ENCODE assay signal across 21 mouse cellular contexts in the genomic region with DNA sequence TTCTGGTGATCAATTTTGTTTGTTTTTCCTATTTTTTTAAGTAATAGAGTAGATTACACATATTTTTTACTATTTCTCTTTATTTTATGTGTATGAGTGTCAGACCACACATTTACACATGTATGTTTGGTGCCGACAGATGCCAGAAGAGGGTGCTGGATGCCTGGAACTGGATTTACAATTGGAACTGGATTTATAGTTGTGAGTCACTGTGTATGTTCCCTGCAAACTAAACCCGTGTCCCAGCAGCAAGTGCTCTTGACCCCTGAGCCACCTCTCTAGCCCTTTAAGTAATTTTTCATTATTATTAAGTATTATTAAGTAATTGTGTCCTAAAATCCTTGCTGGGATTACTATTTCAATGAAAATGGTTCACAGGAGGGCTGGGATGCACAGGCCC. TPM values are rescaled to one million over a fixed set of nuclear protein-coding genes. Genes with fewer than 3 reads are reported as not detected.
DNase-seq lines count a peak whose midpoint lies in the region; ATAC-seq and TF ChIP-seq lines count a peak whose summit lies in the region.
"Had no signal": no experiment of that assay in that cellular context is flagged by ENCODE, and none has a peak within 500 bp of the region (broad histone marks: within the 10 kb centered on the region; RNA-seq: fewer than 3 reads in every experiment).

No protein-coding gene starts in this region.

- H3K4me3 ChIP-seq in forebrain, postnatal 0 days (ENCODE audit: low read depth, low read length): no peak overlapping the region
- no peak overlapping the region for H3K4me3 ChIP-seq in forebrain, embryonic 12.5 days (replicated peaks)
- H3K4me3 ChIP-seq in heart, adult 2 months: no peak overlapping the region
- H3K4me3 ChIP-seq in lung, adult 2 months (replicated peaks; ENCODE audit: extremely low read depth, low read depth, low read length): no peak overlapping the region
- H3K4me3 ChIP-seq in stomach, postnatal 0 days (ENCODE audit: low read depth, low read length): no peak overlapping the region
- H3K4me3 ChIP-seq: embryonic facial prominence, embryonic 10.5 days; embryonic facial prominence, embryonic 13.5 days; forebrain, embryonic 10.5 days; heart, embryonic 12.5 days; heart, embryonic 15.5 days had no signal

- peaks cover 2% of the 10 kb centered on the region; the same call in 1 of the 2 replicates for H3K79me2 ChIP-seq in heart, adult 2 months (replicated peaks; ENCODE audit: control insufficient read depth, insufficient read depth, low read length)

- no peaks in the 10 kb centered on the region; the same call in 1 of the 2 replicates for H3K4me1 ChIP-seq in forebrain, postnatal 0 days (ENCODE audit: insufficient read depth)
- 0 out of 2 replicates have a peak, but pooled peaks cover 3% of the 10 kb centered on the region for H3K4me1 ChIP-seq in forebrain, embryonic 12.5 days
- H3K4me1 ChIP-seq in heart, adult 2 months (ENCODE audit: control insufficient read depth, insufficient read depth, low read length): peaks cover 6% of the 10 kb centered on the region
- H3K4me1 ChIP-seq in lung, adult 2 months (ENCODE audit: control insufficient read depth, insufficient read depth, low read length): peaks cover 2% of the 10 kb centered on the region; the same call in 1 of the 2 replicates
- no peaks in the 10 kb centered on the region for H3K4me1 ChIP-seq in stomach, postnatal 0 days (replicated peaks; ENCODE audit: control insufficient read depth, insufficient read depth)
- H3K4me1 ChIP-seq: embryonic facial prominence, embryonic 13.5 days had no signal

- DNase-seq in forebrain, postnatal 0 days: no peak
- DNase-seq in heart, adult 2 months: no peak
- no peak for DNase-seq in heart, postnatal 36 days
- DNase-seq in lung, postnatal 36 days: peak; percentile 29
- no peak for DNase-seq in lung, adult 2 months
- DNase-seq in stomach, postnatal 0 days (ENCODE audit: low spot score): no peak
- DNase-seq in frontal cortex, postnatal 14 days (ENCODE audit: low spot score in 2 of 2): no peak
- DNase-seq: cerebellum, adult 11 months; cerebellum, adult 9-11 months; gastrocnemius, postnatal 25 days had no signal

- no peak for TF ChIP-seq POLR2A in heart, adult 2 months (IDR thresholded peaks at IDR 0.05; ENCODE audit: insufficient read depth, low read depth, low read length)
- TF ChIP-seq POLR2A in lung, adult 2 months (IDR thresholded peaks at IDR 0.05; ENCODE audit: borderline replicate concordance, extremely low read depth, low read depth, low read length): no peak

- H3K9me3 ChIP-seq in forebrain, postnatal 0 days (ENCODE audit: low read length): no peaks in the 10 kb centered on the region
- H3K9me3 ChIP-seq in forebrain, embryonic 12.5 days: no peaks in the 10 kb centered on the region
- no peaks in the 10 kb centered on the region for H3K9me3 ChIP-seq in stomach, postnatal 0 days (ENCODE audit: control insufficient read depth, low read length)
- H3K9me3 ChIP-seq: embryonic facial prominence, embryonic 10.5 days; embryonic facial prominence, embryonic 13.5 days; forebrain, embryonic 10.5 days; G1E; heart, embryonic 12.5 days; heart, embryonic 15.5 days had no signal

- H3K9ac ChIP-seq in forebrain, postnatal 0 days: no peak overlapping the region
- H3K9ac ChIP-seq in forebrain, embryonic 12.5 days: no peak overlapping the region
- no peak overlapping the region for H3K9ac ChIP-seq in heart, adult 2 months (ENCODE audit: low read depth, low read length)
- no peak overlapping the region for H3K9ac ChIP-seq in stomach, postnatal 0 days (ENCODE audit: low read length)
- H3K9ac ChIP-seq: embryonic facial prominence, embryonic 13.5 days; heart, embryonic 12.5 days; heart, embryonic 15.5 days; hindbrain, embryonic 14.5 days had no signal

- 68% methylated on average over 2 of the region's 2 CpGs for WGBS in forebrain, postnatal 0 days
- 70% methylated on average over 2 of the region's 2 CpGs for WGBS in forebrain, embryonic 12.5 days
- WGBS in heart, adult 2 months: 77% methylated on average over 2 of the region's 2 CpGs
- 58% methylated on average over 2 of the region's 2 CpGs for WGBS in lung, adult 2 months
- WGBS in stomach, postnatal 0 days: 55% methylated on average over 2 of the region's 2 CpGs

- H3K27ac ChIP-seq in forebrain, postnatal 0 days (ENCODE audit: low read depth, low read length): no peak overlapping the region
- H3K27ac ChIP-seq in forebrain, embryonic 12.5 days: no peak overlapping the region
- H3K27ac ChIP-seq in heart, adult 2 months: peak overlapping the region; percentile 57; the same call in 1 of the 2 replicates
- H3K27ac ChIP-seq in stomach, postnatal 0 days (replicated peaks): 0 out of 2 replicates have a peak overlapping the region, but pooled peaks have one; percentile 58
- H3K27ac ChIP-seq: embryonic facial prominence, embryonic 10.5 days; embryonic facial prominence, embryonic 13.5 days; forebrain, embryonic 10.5 days; heart, embryonic 15.5 days; hindbrain, embryonic 14.5 days; hindbrain, postnatal 0 days had no signal

- H3K36me3 ChIP-seq in forebrain, postnatal 0 days (ENCODE audit: insufficient read depth): peaks cover 4% of the 10 kb centered on the region; the same call in 1 of the 2 replicates
- H3K36me3 ChIP-seq in forebrain, embryonic 12.5 days (replicated peaks): peaks cover 4% of the 10 kb centered on the region; the same call in 1 of the 2 replicates
- H3K36me3 ChIP-seq in heart, adult 2 months (ENCODE audit: control insufficient read depth, insufficient read depth, low read length): peaks cover 33% of the 10 kb centered on the region
- no peaks in the 10 kb centered on the region for H3K36me3 ChIP-seq in stomach, postnatal 0 days (ENCODE audit: control insufficient read depth, insufficient read depth, low read length)

- TF ChIP-seq EP300 in heart, adult 2 months (IDR thresholded peaks at IDR 0.05; ENCODE audit: insufficient read depth, low read depth, low read length): no peak
- no peak for TF ChIP-seq EP300 in stomach, postnatal 0 days (optimal IDR thresholded peaks at IDR 0.05)

- H3K27me3 ChIP-seq in forebrain, postnatal 0 days (ENCODE audit: insufficient read depth, low read length): no peaks in the 10 kb centered on the region
- H3K27me3 ChIP-seq in forebrain, embryonic 12.5 days: no peaks in the 10 kb centered on the region
- H3K27me3 ChIP-seq in heart, adult 2 months (ENCODE audit: control insufficient read depth, insufficient read depth, low read length): no peaks in the 10 kb centered on the region
- no peaks in the 10 kb centered on the region for H3K27me3 ChIP-seq in stomach, postnatal 0 days (ENCODE audit: control insufficient read depth, insufficient read depth, low read length)
- H3K27me3 ChIP-seq: CH12.LX; embryonic facial prominence, embryonic 13.5 days; heart, embryonic 12.5 days; heart, embryonic 15.5 days had no signal

- no peak overlapping the region for H3K4me2 ChIP-seq in forebrain, postnatal 0 days (ENCODE audit: low read depth)
- no peak overlapping the region for H3K4me2 ChIP-seq in forebrain, embryonic 12.5 days
- H3K4me2 ChIP-seq in stomach, postnatal 0 days (replicated peaks; ENCODE audit: low read depth): no peak overlapping the region
- H3K4me2 ChIP-seq: embryonic facial prominence, embryonic 13.5 days; heart, embryonic 12.5 days; heart, embryonic 15.5 days; hindbrain, embryonic 14.5 days had no signal

- TF ChIP-seq CTCF in forebrain, postnatal 0 days (IDR thresholded peaks at IDR 0.05; ENCODE audit: low read depth): no peak
- TF ChIP-seq CTCF in heart, adult 2 months (IDR thresholded peaks at IDR 0.05): no peak
- TF ChIP-seq CTCF in lung, adult 2 months (IDR thresholded peaks at IDR 0.05; ENCODE audit: insufficient read depth, low read length): no peak
- TF ChIP-seq CTCF in stomach, postnatal 0 days (IDR thresholded peaks at IDR 0.05; ENCODE audit: low read depth): 0 out of 2 replicates have a peak, but pooled peaks have one; percentile 35

- 0 out of 2 replicates have a peak, but pooled peaks have one; percentile 23 for ATAC-seq in forebrain, postnatal 0 days
- ATAC-seq in forebrain, embryonic 12.5 days (ENCODE audit: low FRiP score): no peak
- ATAC-seq in stomach, postnatal 0 days (ENCODE audit: low FRiP score, low TSS enrichment): peak; percentile 72
- ATAC-seq: intestine, embryonic 16.5 days had no signal

- intact Hi-C loops in heart, adult 2 months (cut with DNase I): no loop called here
- intact Hi-C loops in heart, postnatal 36 days (cut with DNase I): loop anchor here (2.0 kb wide), 1 partner anchor 37 kb away; a partner anchor contains a TSS

RNA-seq across cellular contexts. Expression of a gene that starts 37.2 kb away (rescaled TPM):
- 50.3 and 55.1 TPM in 2 replicates for total RNA-seq in forebrain, postnatal 0 days (2014; rRNA removed)
- 74.0 and 78.6 TPM in 2 replicates for polyA plus RNA-seq in forebrain, postnatal 0 days (2015; fragmentation: Nextera tagmentation; extraction: Ambion mirVana)
- 101 and 103 TPM in 2 replicates for polyA plus RNA-seq in forebrain, embryonic 12.5 days (2016; fragmentation: Nextera tagmentation; extraction: Ambion mirVana)
- total RNA-seq in heart, adult 2 months (2021): 10 to 100 TPM; 50.1 to 63.6 TPM
- polyA plus RNA-seq in heart, adult 2 months (2012; rRNA removed): 19.6 and 37.8 TPM in 2 replicates
- 10 to 100 TPM; 65.4 to 68.9 TPM for total RNA-seq in heart, postnatal 36 days (2021)
- polyA plus RNA-seq in lung, adult 2 months (2012; rRNA removed): 30.9 and 46.5 TPM in 2 replicates
- 109 and 111 TPM in 2 replicates for polyA plus RNA-seq in stomach, postnatal 0 days (2015; fragmentation: Nextera tagmentation; extraction: Ambion mirVana)

Comparison
In these comparisons a context has a peak if more than half of its experiments do, and no peak if none do; other contexts are left out.
1. H3K27ac ChIP-seq: peak in heart, adult 2 months (single experiment) and stomach, postnatal 0 days (single experiment); none in forebrain, postnatal 0 days (single experiment) and forebrain, embryonic 12.5 days (single experiment).